Mouse (Mus musculus) olfactory bulb, adult 2 months (tissue): ENCODE data around the gene Skap1.

Experiments used
- CTCF ChIP-seq: fragments of 200-500 bp; IDR thresholded peaks from 2 replicates; pipeline ENCODE4 v1.5.1; 2012; ENCODE audit warnings: low read depth, mild to moderate bottlenecking, low read length, moderate library complexity; ENCODE audit not compliant: insufficient read depth
- POLR2A ChIP-seq: fragments of 200-500 bp; IDR thresholded peaks from 2 replicates; pipeline ENCODE4 v1.6.1; 2012; ENCODE audit warnings: mild to moderate bottlenecking, low read depth, low read length, moderate library complexity; ENCODE audit not compliant: insufficient read depth

GRCm38 (mm10) chr11:96644969-96645368 lies 180.6 kb downstream of the Skap1 start:
- TF ChIP-seq CTCF (no peak), POLR2A (no peak)
